Comparison of ENCODE assay signal across 8 mouse cellular contexts in genomic region chr6:135168471-135168870, GRCm38 (mm10). TPM values are rescaled to one million over a fixed set of nuclear protein-coding genes. Genes with fewer than 3 reads are reported as not detected.
DNase-seq lines count a peak whose midpoint lies in the region; ATAC-seq and TF ChIP-seq lines count a peak whose summit lies in the region.

No protein-coding gene starts in this region.

- no peak for TF ChIP-seq EP300 in heart, postnatal 0 days (IDR thresholded peaks at IDR 0.05; ENCODE audit: low read depth)

- peak overlapping the region; percentile 80 for H3K4me2 ChIP-seq in heart, postnatal 0 days (ENCODE audit: low read depth, low read length)
- peak overlapping the region; percentile 91 for H3K4me2 ChIP-seq in lung, embryonic 14.5 days
- peak overlapping the region; percentile 87 for H3K4me2 ChIP-seq in stomach, embryonic 16.5 days (ENCODE audit: low read depth, low read length)

- H3K27ac ChIP-seq in bone marrow, adult 2 months (ENCODE audit: control insufficient read depth, insufficient read depth, low read depth, low read length, poor library complexity), result no peak overlapping the region
- H3K27ac ChIP-seq in heart, postnatal 0 days (ENCODE audit: low read depth), result no peak overlapping the region
- H3K27ac ChIP-seq in lung, embryonic 14.5 days (ENCODE audit: low read depth), result no peak overlapping the region
- no peak overlapping the region for H3K27ac ChIP-seq in stomach, embryonic 16.5 days (ENCODE audit: low read length)

- DNase-seq in cerebellum, adult 11-12 months, result peak; percentile 16
- DNase-seq in cerebellum, postnatal 25 days, result no peak
- DNase-seq in heart, postnatal 0 days (ENCODE audit: low spot score), result no peak
- DNase-seq in lung, embryonic 14.5 days, result no peak
- DNase-seq in gastrocnemius, postnatal 14 days, result no peak
- DNase-seq in left cerebral cortex, adult 9 months (ENCODE audit: low spot score in 2 of 2), result no peak

- TF ChIP-seq POLR2A in bone marrow, adult 2 months (IDR thresholded peaks at IDR 0.05; ENCODE audit: borderline replicate concordance, control insufficient read depth, low read depth, low read length), result no peak

- no peaks in the 10 kb centered on the region for H3K9me3 ChIP-seq in heart, postnatal 0 days (replicated peaks; ENCODE audit: control insufficient read depth, low read length)
- no peaks in the 10 kb centered on the region for H3K9me3 ChIP-seq in lung, embryonic 14.5 days (ENCODE audit: low read depth, low read length)
- H3K9me3 ChIP-seq in stomach, embryonic 16.5 days (replicated peaks; ENCODE audit: control insufficient read depth, low read length), result 0 out of 2 replicates have a peak, but pooled peaks cover 3% of the 10 kb centered on the region

- no peak for TF ChIP-seq CTCF in bone marrow, adult 2 months (IDR thresholded peaks at IDR 0.05; ENCODE audit: control insufficient read depth, insufficient read depth, low read length)
- TF ChIP-seq CTCF in heart, postnatal 0 days (IDR thresholded peaks at IDR 0.05; ENCODE audit: low read depth), result no peak
- TF ChIP-seq CTCF in lung, embryonic 14.5 days (IDR thresholded peaks at IDR 0.05; ENCODE audit: low read depth), result no peak

- H3K27me3 ChIP-seq in heart, postnatal 0 days (ENCODE audit: control insufficient read depth, insufficient read depth, low read length), result no peaks in the 10 kb centered on the region
- no peaks in the 10 kb centered on the region for H3K27me3 ChIP-seq in lung, embryonic 14.5 days (ENCODE audit: insufficient read depth, low read length)
- H3K27me3 ChIP-seq in stomach, embryonic 16.5 days (ENCODE audit: control insufficient read depth, insufficient read depth, low read length), result no peaks in the 10 kb centered on the region

- H3K4me3 ChIP-seq in bone marrow, adult 2 months (replicated peaks; ENCODE audit: control insufficient read depth, low read depth, low read length), result peak overlapping the region; percentile 91
- H3K4me3 ChIP-seq in heart, postnatal 0 days (ENCODE audit: low read depth, low read length), result peak overlapping the region; percentile 67
- H3K4me3 ChIP-seq in lung, embryonic 14.5 days (ENCODE audit: low read depth, low read length), result peak overlapping the region; percentile 68
- H3K4me3 ChIP-seq in stomach, embryonic 16.5 days (replicated peaks; ENCODE audit: low read length), result peak overlapping the region; percentile 78

- WGBS in bone marrow, adult 2 months, result 78% methylated on average over 6 of the region's 6 CpGs
- 79% methylated on average over 6 of the region's 6 CpGs for WGBS in heart, postnatal 0 days
- WGBS in lung, embryonic 14.5 days, result 74% methylated on average over 6 of the region's 6 CpGs
- 69% methylated on average over 6 of the region's 6 CpGs for WGBS in stomach, embryonic 16.5 days

- 0 out of 2 replicates have a peak overlapping the region, but pooled peaks have one; percentile 75 for H3K9ac ChIP-seq in heart, postnatal 0 days (replicated peaks; ENCODE audit: low read depth, low read length)
- H3K9ac ChIP-seq in lung, embryonic 14.5 days, result peak overlapping the region; percentile 72
- H3K9ac ChIP-seq in stomach, embryonic 16.5 days (ENCODE audit: low read length), result peak overlapping the region; percentile 90

- H3K4me1 ChIP-seq in bone marrow, adult 2 months (ENCODE audit: control insufficient read depth, insufficient read depth, low read length), result peaks cover 3% of the 10 kb centered on the region
- H3K4me1 ChIP-seq in heart, postnatal 0 days (ENCODE audit: control insufficient read depth, insufficient read depth), result peaks cover 4% of the 10 kb centered on the region; the same call in 1 of the 2 replicates
- peaks cover 5% of the 10 kb centered on the region; the same call in 1 of the 2 replicates for H3K4me1 ChIP-seq in lung, embryonic 14.5 days (ENCODE audit: insufficient read depth)
- H3K4me1 ChIP-seq in stomach, embryonic 16.5 days (ENCODE audit: control insufficient read depth, insufficient read depth, low read length), result peaks cover 21% of the 10 kb centered on the region

- intact Hi-C loops in gastrocnemius, postnatal 14 days (cut with DNase I; ENCODE audit: low total_unique reads), result no loop called here

- H3K36me3 ChIP-seq in heart, postnatal 0 days (replicated peaks; ENCODE audit: control insufficient read depth, insufficient read depth, low read length), result no peaks in the 10 kb centered on the region
- no peaks in the 10 kb centered on the region for H3K36me3 ChIP-seq in lung, embryonic 14.5 days (ENCODE audit: insufficient read depth)
- H3K36me3 ChIP-seq in stomach, embryonic 16.5 days (ENCODE audit: control insufficient read depth, insufficient read depth, low read length), result no peaks in the 10 kb centered on the region

- ATAC-seq in heart, postnatal 0 days (ENCODE audit: insufficient read depth, low read depth), result no peak
- ATAC-seq in lung, embryonic 14.5 days (ENCODE audit: insufficient read depth), result peak; percentile 3; the same call in 1 of the 2 replicates
- no peak for ATAC-seq in stomach, embryonic 16.5 days (ENCODE audit: insufficient read depth, low FRiP score)

RNA-seq across cellular contexts. Expression of gene Fam234b, which starts 29.3 kb away (rescaled TPM):
- 28.7 and 38.2 TPM in 2 replicates for polyA plus RNA-seq in bone marrow, adult 2 months (2011; ENCODE audit: insufficient read depth, insufficient read length, low replicate concordance, missing spikeins)
- 3.7 and 4.3 TPM in 2 replicates for total RNA-seq in heart, postnatal 0 days (2014; rRNA removed; ENCODE audit: low replicate concordance)
- 4.5 and 4.8 TPM in 2 replicates for polyA plus RNA-seq in heart, postnatal 0 days (2015; fragmentation: Nextera tagmentation; extraction: Ambion mirVana)
- 22.4 and 25.2 TPM in 2 replicates for polyA plus RNA-seq in lung, embryonic 14.5 days (2014; fragmentation: Nextera tagmentation; extraction: Ambion mirVana)
- polyA plus RNA-seq in stomach, embryonic 16.5 days (2015; fragmentation: Nextera tagmentation; extraction: Ambion mirVana), result 29.1 and 33.3 TPM in 2 replicates
- total RNA-seq in gastrocnemius, postnatal 14 days (2021), result 1 to 10 TPM; 2.5 to 3.1 TPM

RNA-seq across cellular contexts. Expression of gene Hebp1, which starts 29.4 kb away (rescaled TPM):
- 103 and 178 TPM in 2 replicates for polyA plus RNA-seq in bone marrow, adult 2 months (2011; ENCODE audit: insufficient read depth, insufficient read length, low replicate concordance, missing spikeins)
- total RNA-seq in heart, postnatal 0 days (2014; rRNA removed; ENCODE audit: low replicate concordance), result 8.8 and 35.5 TPM in 2 replicates
- polyA plus RNA-seq in heart, postnatal 0 days (2015; fragmentation: Nextera tagmentation; extraction: Ambion mirVana), result 10.9 and 11.0 TPM in 2 replicates
- polyA plus RNA-seq in lung, embryonic 14.5 days (2014; fragmentation: Nextera tagmentation; extraction: Ambion mirVana), result 2.5 and 2.7 TPM in 2 replicates
- polyA plus RNA-seq in stomach, embryonic 16.5 days (2015; fragmentation: Nextera tagmentation; extraction: Ambion mirVana), result 37.4 and 37.7 TPM in 2 replicates
- total RNA-seq in gastrocnemius, postnatal 14 days (2021), result 10 to 100 TPM in 1 of 2 experiments, 1 to 10 TPM in 1; 9.7 to 10.3 TPM

RNA-seq across cellular contexts. Expression of gene Gprc5d, which starts 50.4 kb away (rescaled TPM):
- polyA plus RNA-seq in bone marrow, adult 2 months (2011; ENCODE audit: insufficient read depth, insufficient read length, low replicate concordance, missing spikeins), result not detected in 2 replicates
- not detected in 2 replicates for total RNA-seq in heart, postnatal 0 days (2014; rRNA removed; ENCODE audit: low replicate concordance)
- not detected in 2 replicates for polyA plus RNA-seq in heart, postnatal 0 days (2015; fragmentation: Nextera tagmentation; extraction: Ambion mirVana)
- not detected in 2 replicates for polyA plus RNA-seq in lung, embryonic 14.5 days (2014; fragmentation: Nextera tagmentation; extraction: Ambion mirVana)
- 0.13 and 0.40 TPM in 2 replicates for polyA plus RNA-seq in stomach, embryonic 16.5 days (2015; fragmentation: Nextera tagmentation; extraction: Ambion mirVana)
- not detected for total RNA-seq in gastrocnemius, postnatal 14 days (2021)
